Mouse (Mus musculus): ENCODE data around the gene Cdkal1.

DNA sequence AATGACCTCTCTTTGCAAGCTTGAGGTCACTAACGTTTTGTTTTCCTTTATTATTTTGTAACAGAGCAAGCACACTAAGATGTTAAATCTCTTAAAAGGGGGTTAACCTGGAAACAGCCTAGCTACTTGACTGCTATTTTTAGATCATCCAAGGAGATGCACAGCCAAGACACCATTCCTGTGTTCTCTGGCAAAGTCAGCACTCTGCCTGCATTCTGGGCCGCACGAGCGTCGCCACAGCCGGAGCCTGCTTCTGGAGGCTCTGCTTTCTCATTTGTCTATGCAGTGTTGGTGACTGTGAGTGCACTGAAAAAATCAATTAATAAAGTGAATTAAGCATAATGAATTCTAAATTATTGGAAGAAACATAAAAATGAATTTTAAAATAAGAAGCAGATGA, 440.6 kb downstream of the Cdkal1 start:
- TF ChIP-seq POLR2A (IDR thresholded peaks at IDR 0.05; ENCODE audit: low read depth, low read length) (no peak), CTCF (IDR thresholded peaks at IDR 0.05; ENCODE audit: extremely low read depth, insufficient read length, insufficient replicate concordance, low read depth, low read length) (no peak)

Measured in small intestine, adult 2 months (tissue).